Mouse (Mus musculus): ENCODE measurements around the gene Ptgds. TPM values are rescaled to one million over a fixed set of nuclear protein-coding genes. Genes with fewer than 3 reads are reported as not detected.

Ptgds gene
- not detected in 2 replicates for total RNA-seq (2017)

DNA sequence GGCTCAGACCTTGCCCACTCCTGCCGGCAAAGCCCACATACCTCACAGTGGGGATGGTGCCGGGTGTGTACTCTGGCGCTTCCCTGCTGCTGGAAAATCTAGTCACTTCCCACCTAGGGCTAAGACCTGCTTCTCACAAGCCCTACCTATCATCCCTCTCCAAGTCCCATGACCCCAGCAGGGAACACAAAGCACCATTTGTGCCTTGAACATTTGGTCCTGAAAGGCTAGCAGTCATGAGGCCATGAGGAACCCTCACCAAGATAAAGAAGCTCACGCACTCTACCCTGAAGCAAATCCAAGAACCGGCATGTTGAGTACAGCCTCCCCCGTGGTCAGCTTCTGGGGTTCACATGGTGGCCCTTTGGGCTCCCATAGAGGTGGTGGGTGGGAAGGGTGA lies at the start of gene Ptgds:
Ptgds (minus strand) TSS at position 78 of the 400 bp plus-strand sequence.
- no peak for ATAC-seq (ENCODE audit: extremely low read depth, insufficient number of reproducible peaks, low FRiP score, poor library complexity, severe bottlenecking)

DNA sequence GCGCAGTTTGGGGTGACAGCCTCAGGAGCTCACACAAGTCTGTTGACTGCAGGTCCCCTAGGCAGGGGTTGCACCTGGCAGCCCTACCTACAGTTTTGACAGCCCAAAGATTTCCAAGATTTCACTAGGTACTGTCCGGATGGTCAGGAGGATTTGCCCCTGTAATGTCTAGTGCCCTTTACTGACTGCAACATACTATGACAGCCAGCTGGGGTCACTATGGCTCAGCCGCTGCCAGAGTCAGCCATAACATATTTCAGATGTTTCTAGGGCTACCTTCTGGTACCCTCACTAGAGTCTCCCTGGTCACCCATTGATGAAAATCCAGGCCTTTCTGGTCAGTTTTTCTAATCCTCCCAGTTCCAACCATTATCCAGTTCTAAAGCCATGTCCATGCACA lies 40.1 kb upstream of the Ptgds start:
- 0 out of 2 replicates have a peak, but pooled peaks have one; percentile 27 for ATAC-seq (ENCODE audit: extremely low read depth, insufficient number of reproducible peaks, low FRiP score, poor library complexity, severe bottlenecking)

DNA sequence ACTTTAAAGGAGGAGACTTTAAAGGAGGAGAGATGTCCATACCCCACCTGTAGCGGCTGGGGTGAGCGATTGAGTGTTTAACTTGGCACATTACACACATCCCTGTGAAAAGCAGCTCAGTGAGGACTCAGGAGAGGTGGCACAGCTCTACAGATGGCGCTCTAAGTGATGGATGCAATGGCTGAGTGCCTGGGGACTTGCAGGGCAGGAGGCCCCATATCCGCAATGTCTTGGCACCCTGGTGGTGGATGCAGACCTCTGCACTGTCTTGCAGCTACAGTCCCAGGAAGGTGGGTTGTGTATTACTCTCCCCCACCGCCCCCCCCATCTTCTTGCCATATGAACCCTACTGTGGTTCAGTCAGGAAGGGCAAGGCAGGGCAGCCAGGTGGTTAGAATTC lies 37.1 kb upstream of the Ptgds start:
- ATAC-seq (ENCODE audit: extremely low read depth, insufficient number of reproducible peaks, low FRiP score, poor library complexity, severe bottlenecking) = no peak

DNA sequence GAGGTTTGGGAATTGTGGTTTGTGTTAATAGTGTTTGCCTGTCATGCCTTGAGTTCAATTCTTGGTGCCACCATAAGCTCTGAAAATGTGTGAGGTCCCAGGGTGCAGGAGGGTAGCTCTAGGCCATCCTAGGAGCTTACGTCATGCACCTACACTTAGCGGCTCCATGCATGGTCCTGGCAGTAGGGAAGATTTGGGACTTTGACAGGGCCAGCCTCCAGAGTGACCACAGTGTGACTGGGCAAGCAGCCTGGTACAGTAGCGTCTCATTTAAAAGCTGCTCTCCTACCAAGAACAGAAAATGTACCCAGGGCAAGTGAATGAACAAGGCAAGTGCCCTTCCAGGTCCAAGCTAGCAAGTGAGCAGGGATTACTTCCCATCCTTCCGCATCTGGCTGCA lies 36.0 kb upstream of the Ptgds start:
- no peak for ATAC-seq (ENCODE audit: extremely low read depth, insufficient number of reproducible peaks, low FRiP score, poor library complexity, severe bottlenecking)

DNA sequence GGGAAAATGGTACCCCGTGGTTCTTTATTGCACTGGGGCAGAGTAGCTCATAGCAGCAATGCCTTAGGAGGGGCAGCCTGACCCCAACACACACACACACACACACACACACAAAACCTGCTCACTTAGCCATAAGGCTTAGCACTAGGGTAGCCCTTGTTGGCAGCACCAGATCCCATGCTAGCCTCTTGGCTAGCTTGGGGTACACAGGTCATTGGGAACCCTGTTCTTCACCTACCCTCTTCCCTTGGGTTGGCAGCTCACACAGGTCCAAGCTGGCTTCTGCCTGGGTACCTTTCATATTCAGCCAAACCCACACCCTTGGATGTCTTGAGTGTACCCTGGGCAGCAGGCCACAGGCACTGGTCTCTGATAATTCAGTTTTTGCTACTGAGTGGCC lies 35.2 kb upstream of the Ptgds start:
- no peak for ATAC-seq (ENCODE audit: extremely low read depth, insufficient number of reproducible peaks, low FRiP score, poor library complexity, severe bottlenecking)

DNA sequence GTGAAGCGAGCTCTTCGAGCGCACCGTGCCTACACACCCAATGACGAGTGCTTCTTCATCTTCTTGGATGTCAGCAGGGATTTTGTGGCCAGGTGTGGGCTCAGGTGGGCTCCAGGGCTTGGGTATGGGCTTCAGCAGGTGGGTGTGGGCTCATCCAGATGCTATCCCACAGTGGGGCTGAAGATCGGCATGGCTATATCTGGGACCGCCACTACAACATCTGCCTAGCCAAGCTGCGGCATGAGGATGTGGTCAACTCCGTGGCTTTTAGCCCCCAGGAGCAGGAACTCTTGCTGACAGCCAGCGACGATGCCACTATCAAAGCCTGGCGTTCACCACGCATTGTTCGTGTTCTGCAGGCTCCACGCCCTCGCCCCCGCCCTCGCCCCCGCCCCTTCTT lies 34.7 kb upstream of the Ptgds start:
- no peak for ATAC-seq (ENCODE audit: extremely low read depth, insufficient number of reproducible peaks, low FRiP score, poor library complexity, severe bottlenecking)

DNA sequence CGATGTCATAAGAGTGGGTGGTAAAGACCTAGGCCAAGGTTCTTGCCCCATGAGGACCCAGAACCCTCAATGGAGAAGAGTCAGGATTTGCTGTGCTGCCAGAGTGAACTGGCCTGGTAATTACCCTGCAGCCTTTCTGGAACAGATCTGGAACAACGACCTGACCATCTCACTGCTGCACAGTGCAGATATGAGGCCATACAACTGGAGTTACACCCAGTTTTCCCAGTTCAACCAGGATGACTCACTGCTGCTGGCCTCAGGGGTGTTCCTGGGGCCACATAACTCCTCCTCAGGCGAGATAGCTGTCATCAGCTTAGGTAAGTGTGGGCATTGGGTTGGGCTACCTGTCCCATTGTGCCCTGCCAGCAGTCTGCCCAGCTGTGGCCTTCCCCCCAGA lies 32.9 kb upstream of the Ptgds start:
- no peak for ATAC-seq (ENCODE audit: extremely low read depth, insufficient number of reproducible peaks, low FRiP score, poor library complexity, severe bottlenecking)

DNA sequence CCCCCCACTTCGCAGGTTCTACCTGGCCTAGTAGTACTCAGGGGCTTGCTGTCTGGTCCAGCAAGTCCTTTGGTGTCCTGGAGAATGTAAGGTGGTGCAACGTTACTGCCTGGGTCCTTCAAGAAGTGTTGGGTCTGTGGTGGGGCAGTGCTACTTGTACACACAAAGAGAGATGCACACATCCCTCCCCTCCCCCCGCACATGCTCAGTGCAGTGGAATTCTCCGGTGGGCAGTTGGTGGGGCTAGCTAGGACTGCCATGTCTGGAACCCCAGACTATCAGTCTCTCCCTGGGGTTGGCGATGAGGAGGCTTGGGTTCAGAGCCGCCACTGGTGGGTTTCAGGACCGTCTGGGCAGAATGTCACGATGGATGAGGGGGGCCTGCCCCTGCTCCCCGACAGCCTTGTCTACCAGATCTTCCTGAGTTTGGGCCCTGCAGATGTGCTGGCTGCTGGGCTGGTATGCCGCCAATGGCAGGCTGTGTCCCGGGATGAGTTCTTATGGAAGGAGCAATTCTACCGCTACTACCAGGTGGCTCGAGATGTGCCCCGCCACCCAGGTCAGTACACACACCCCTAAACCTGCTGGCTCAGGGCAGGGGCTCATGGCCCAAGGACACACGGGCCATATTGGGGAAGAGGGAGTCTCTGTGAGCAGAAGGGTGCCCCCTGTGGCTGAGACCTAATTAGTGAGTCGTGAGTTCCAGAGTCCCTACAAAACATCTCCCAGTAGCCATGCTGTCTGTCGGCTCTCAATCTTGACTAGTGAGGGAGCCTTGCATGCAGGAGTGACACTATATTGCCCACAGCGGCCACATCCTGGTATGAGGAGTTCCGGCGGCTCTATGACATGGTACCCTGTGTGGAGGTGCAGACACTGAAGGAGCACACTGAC lies 32.0 kb upstream of the Ptgds start, which contains the start of gene C8g:
C8g (minus strand) TSS at position 127 of the 894 bp plus-strand sequence.
- no peak for ATAC-seq (ENCODE audit: extremely low read depth, insufficient number of reproducible peaks, low FRiP score, poor library complexity, severe bottlenecking)

DNA sequence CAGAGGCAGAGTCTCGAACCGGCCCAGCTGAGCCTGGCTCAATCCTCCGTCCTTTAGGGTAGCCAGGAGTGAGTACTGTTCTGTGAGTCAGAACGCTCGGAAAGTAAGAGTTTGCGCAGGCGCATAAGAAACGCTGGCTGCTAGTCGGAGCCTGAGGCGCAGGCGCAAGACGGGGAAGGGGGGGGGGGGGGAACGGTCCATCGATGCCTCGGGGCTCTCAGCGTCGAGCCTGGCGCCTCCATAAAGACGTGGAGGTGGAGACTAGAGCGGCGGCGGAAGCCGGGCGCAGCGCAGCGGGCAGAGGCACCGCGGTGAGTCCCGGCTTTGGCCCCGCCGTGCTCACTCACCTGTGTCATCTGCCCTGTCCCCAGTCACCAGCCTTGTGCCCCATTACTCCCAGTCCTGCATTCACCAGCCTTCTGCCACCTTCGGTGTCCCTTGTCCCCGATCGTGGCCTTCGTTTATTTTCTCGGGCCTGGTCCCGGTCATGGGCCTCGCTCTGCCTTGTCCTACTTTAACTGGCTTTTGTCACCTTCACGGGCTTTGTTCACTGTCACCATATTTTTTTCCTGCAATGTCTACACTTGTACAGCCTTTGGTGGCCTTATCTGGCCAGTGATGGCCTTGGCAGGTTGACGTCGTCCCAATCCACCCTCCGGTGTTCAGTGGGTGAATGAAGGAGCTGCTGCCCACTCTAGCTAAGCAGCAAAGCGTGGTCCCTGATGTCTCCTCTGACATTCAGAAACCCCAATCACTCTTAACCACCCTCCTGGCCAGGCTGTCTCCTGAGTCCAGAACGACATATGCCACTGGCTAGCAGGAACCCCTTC lies 30.9 kb upstream of the Ptgds start, which contains the start of gene Fbxw5:
Fbxw5 (plus strand) TSS at position 175 of the 830 bp plus-strand sequence.
- peak; percentile 80 for ATAC-seq (ENCODE audit: extremely low read depth, insufficient number of reproducible peaks, low FRiP score, poor library complexity, severe bottlenecking)

DNA sequence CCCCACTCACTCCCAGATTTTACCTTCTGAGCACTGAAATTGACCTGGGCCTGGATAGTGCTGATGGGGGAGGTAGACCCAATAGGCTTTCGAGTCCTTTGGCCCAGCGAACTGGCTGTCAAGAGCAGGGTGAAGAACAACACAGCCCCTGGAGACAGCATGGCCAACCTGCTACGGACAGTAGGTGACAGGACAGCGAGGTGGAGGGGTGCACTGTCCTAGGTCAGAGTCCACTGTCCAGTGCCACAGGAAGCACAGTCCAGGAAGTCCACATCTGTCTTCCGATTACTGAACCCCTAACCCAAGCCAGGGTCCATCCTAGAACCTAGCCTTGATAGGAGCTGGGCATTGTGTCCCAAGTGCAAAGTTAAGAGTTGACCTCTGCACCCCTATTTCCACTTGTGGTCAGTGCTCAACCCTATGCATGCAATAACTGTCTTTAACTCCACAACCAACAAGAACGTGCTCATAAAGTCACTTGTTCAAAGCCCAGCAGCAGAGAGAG lies 30.3 kb upstream of the Ptgds start:
- ATAC-seq (ENCODE audit: extremely low read depth, insufficient number of reproducible peaks, low FRiP score, poor library complexity, severe bottlenecking) = no peak

DNA sequence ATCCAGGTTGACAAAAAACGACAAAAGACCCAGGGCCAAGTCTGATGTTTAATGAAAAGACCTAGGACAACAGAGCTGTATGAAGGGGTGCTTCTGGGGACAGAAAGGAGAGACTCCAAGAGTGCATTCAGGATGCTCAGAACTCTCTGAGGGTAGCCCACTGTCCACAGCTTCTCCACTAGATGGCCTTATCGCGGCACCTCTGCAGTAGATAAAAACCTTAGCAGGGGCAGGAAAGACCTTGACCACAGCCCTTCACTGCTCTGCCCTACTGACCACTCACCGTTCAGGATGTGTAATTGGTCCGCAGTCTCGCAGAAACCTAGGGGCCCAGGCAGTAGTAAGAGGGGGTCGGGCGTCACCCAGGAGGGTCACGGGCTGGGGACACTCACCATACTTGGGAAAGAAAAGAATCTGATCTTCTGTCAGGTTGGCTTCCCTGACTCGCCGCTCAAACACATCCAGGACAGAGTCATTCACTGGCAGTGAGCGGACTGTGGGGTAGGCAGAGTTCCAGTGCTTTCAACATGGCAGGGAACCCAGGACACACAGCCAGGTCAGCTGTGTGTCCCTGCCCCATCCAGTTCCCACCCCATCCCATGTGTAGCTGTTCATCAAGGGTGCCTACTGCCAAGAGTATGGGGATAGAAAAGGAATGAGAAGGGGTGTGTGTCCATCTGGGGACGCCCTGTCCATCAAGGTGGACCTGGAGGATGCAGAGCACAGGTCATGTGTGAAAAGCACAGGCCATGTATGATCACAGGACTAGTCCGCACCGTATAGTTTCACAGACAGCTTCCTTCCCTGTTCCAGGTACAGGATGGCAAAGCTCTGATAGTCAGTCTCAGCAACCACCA lies 29.0 kb upstream of the Ptgds start:
- no peak for ATAC-seq (ENCODE audit: extremely low read depth, insufficient number of reproducible peaks, low FRiP score, poor library complexity, severe bottlenecking)

DNA sequence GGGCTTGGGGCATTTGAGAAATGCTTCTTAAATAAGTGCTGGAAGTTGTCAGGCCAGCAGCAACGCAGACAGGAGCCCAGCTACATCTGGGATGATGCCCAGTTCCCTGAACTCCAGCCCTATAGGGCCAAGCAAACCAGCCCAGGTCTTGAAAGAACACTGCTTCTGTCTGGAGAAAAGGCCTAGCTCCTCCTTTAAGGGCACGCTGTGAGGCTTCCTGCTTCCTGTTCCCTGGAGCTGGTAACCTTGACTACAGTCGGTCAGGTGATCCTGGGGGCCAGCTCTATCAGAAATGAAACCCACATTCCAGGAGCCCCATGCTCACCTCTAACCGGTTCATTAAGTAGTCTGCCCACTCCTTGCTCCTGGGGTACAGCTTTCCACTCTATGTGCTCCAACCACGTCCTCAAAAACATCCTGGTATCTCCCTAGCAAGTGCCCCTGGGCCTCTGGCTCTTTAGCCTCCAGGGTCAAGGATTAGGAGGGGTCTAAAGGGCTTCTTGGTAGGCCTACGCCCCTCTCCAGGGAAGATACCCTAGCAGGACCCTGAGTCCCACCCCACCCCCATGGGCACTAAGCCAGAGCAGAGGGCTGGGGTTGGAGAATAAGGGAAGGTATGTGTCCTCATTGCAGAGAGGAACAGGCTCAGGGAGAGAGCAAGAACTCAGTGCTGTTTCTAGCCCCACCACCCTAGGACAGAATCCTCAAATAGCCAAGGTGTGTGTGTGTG lies 28.2 kb upstream of the Ptgds start:
- ATAC-seq (ENCODE audit: extremely low read depth, insufficient number of reproducible peaks, low FRiP score, poor library complexity, severe bottlenecking) = no peak

DNA sequence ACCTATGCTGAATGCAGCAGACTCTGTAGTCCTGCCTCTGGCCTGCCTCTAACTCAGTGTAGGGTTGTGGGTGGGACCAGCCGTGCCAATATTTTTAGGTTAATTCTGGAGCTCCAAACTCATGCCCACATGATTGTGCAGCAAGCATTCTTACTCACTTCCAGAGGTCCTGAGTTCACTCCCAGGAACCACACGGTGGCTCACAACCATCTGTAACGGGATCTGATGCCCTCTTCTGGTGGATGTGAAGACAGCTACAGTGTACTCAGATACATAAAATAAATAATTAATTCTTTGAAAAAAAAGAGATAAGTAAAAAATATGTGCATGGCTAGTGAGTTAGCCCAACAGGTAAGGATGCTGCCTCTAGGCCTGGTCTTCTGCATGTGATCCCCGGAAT lies 26.6 kb upstream of the Ptgds start:
- ATAC-seq (ENCODE audit: extremely low read depth, insufficient number of reproducible peaks, low FRiP score, poor library complexity, severe bottlenecking) = no peak

DNA sequence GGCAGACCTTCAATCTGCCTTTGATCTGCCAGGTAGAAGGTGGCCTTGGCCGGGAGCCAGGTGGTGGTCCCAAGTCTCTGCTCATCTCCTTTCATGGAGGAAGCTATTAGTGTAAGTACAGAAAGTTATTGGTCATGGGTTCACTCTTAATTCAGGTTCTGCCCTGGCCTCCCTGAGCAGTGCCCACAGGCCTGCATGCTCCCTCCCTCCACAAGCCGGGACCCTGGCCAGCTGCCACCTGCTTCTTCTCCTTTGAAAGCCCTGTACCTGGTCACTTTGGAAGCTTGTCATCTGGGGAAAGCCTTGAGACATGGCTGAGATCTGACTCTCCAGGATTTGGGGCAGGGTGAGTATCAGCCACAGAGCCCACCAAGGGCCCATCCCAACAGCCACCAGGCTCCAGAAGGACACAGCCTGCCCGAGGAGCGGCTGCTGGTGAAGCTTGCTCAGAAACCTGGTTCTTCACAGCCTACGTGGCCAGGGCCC lies 23.7 kb upstream of the Ptgds start, which contains the start of gene Lcn12:
Lcn12 (minus strand) TSS at position 436 of the 486 bp plus-strand sequence.
- ATAC-seq (ENCODE audit: extremely low read depth, insufficient number of reproducible peaks, low FRiP score, poor library complexity, severe bottlenecking) = no peak

DNA sequence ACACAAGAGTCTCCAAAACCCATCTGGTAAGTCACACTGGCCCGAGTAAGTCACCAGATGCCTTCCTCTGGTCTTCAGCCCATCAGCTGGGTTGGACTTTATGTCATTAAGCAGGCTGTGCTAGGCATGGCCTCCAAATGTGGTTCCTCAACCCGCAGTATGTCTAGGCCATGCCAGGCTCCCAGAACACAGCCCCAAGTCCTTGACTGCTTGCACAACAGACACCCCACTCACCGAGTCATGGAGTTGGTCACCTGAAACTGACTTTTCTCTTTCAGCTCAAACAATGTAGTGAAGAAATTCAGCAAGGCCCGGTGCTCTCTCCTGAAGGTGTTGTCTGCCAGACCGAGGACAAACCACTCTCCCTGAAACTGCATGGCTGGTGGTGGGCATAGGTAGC lies 23.1 kb upstream of the Ptgds start:
- ATAC-seq (ENCODE audit: extremely low read depth, insufficient number of reproducible peaks, low FRiP score, poor library complexity, severe bottlenecking) = no peak

DNA sequence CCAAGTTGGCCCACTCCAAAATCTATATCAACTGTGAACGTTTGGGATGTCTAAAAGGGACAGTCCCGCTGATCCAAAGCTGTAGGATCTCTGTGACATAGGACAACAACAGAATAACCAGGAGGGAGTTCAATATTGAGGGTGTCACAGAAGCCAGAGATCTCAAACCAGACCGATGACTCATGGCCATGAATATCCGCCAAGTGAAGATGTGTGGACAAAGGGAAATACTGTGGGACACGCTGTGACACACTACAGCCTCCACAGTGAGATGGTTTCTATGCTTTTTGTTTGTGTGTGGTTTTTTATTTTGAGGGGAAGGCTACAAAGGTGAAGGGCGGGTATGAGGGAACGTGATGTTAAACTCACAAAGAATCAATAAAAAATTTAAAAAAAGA lies 18.8 kb upstream of the Ptgds start:
- no peak for ATAC-seq (ENCODE audit: extremely low read depth, insufficient number of reproducible peaks, low FRiP score, poor library complexity, severe bottlenecking)

DNA sequence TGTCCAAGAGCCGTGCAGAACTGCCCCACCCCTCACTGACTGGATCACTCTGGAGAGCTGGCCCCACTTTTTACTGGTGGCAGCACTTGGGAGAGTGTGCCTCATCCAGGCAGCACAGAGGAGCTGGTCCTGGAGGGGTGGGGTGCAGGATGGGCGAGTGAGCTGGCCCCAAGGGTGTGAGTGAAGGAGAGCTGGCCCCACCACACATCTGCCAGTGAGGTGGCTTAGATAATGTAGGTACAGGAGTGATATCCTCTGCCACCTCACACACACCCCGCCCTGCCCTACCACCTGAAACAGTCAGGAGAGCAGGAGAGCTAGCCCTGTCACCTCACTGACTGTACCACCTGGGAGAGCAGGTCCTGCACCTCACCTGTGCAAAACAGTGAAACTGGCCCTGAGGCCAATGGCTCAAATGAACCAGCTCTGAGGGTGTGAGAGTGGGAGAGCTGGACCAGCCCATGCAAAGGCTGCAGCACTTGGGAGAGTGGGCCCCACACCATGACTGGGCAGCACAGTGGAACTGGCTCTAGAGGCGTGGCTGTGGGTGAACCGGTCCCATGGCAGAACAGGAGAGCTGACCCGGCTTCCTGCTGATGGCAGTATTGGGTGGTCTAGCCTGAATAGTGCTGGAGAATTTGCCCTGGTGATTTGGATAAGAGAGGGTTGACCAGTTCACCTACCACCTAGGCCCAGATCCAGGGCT lies 18.3 kb upstream of the Ptgds start:
- ATAC-seq (ENCODE audit: extremely low read depth, insufficient number of reproducible peaks, low FRiP score, poor library complexity, severe bottlenecking) = no peak

All from neutrophil, adult 5-6 weeks (primary cell).